Mouse (Mus musculus): ENCODE results near the gene Xxylt1. TPM values are rescaled to one million over a fixed set of nuclear protein-coding genes. Genes with fewer than 3 reads are reported as not detected.

The Xxylt1 gene
- polyA plus RNA-seq, 1 experiment, result 15.3 TPM

- TF ChIP-seq CTCF (IDR thresholded peaks at IDR 0.05; ENCODE audit: borderline replicate concordance, extremely low read depth, insufficient read depth, insufficient read length), result no peak
- TF ChIP-seq POLR2A (IDR thresholded peaks at IDR 0.05; ENCODE audit: borderline replicate concordance, extremely low read depth, insufficient read depth, insufficient read length, poor library complexity, severe bottlenecking), result no peak
- no peak for DNase-seq (ENCODE audit: low read depth)
These were observed 112.7 kb downstream of the Xxylt1 start for GRCm38 (mm10) chr16:30968402-30969151.

GRCm38 (mm10) chr16:30966684-30967083, 114.5 kb downstream of the Xxylt1 start:
- DNase-seq (ENCODE audit: low read depth), result no peak
- TF ChIP-seq CTCF (IDR thresholded peaks at IDR 0.05; ENCODE audit: borderline replicate concordance, extremely low read depth, insufficient read depth, insufficient read length), result no peak
- TF ChIP-seq POLR2A (IDR thresholded peaks at IDR 0.05; ENCODE audit: borderline replicate concordance, extremely low read depth, insufficient read depth, insufficient read length, poor library complexity, severe bottlenecking), result no peak

GRCm38 (mm10) chr16:30964891-30965290, 116.3 kb downstream of the Xxylt1 start:
- TF ChIP-seq CTCF (IDR thresholded peaks at IDR 0.05; ENCODE audit: borderline replicate concordance, extremely low read depth, insufficient read depth, insufficient read length), result no peak
- DNase-seq (ENCODE audit: low read depth), result no peak

GRCm38 (mm10) chr16:30964411-30964810, 116.8 kb downstream of the Xxylt1 start:
- no peak for TF ChIP-seq POLR2A (IDR thresholded peaks at IDR 0.05; ENCODE audit: borderline replicate concordance, extremely low read depth, insufficient read depth, insufficient read length, poor library complexity, severe bottlenecking)
- TF ChIP-seq CTCF (IDR thresholded peaks at IDR 0.05; ENCODE audit: borderline replicate concordance, extremely low read depth, insufficient read depth, insufficient read length), result no peak

GRCm38 (mm10) chr16:30962515-30962914, 118.7 kb downstream of the Xxylt1 start:
- TF ChIP-seq CTCF (IDR thresholded peaks at IDR 0.05; ENCODE audit: borderline replicate concordance, extremely low read depth, insufficient read depth, insufficient read length) (no peak), POLR2A (IDR thresholded peaks at IDR 0.05; ENCODE audit: borderline replicate concordance, extremely low read depth, insufficient read depth, insufficient read length, poor library complexity, severe bottlenecking) (no peak)
- no peak for DNase-seq (ENCODE audit: low read depth)

More at GRCm38 (mm10) chr16:30964411-30964810, 116.8 kb downstream of the Xxylt1 start:
- no peak for DNase-seq (ENCODE audit: low read depth)

GRCm38 (mm10) chr16:30961176-30961575, 120.1 kb downstream of the Xxylt1 start:
- no peak for TF ChIP-seq POLR2A (IDR thresholded peaks at IDR 0.05; ENCODE audit: borderline replicate concordance, extremely low read depth, insufficient read depth, insufficient read length, poor library complexity, severe bottlenecking)
- TF ChIP-seq CTCF (IDR thresholded peaks at IDR 0.05; ENCODE audit: borderline replicate concordance, extremely low read depth, insufficient read depth, insufficient read length), result no peak

GRCm38 (mm10) chr16:30960266-30960665, 121.0 kb downstream of the Xxylt1 start:
- TF ChIP-seq POLR2A (IDR thresholded peaks at IDR 0.05; ENCODE audit: borderline replicate concordance, extremely low read depth, insufficient read depth, insufficient read length, poor library complexity, severe bottlenecking) (no peak), CTCF (IDR thresholded peaks at IDR 0.05; ENCODE audit: borderline replicate concordance, extremely low read depth, insufficient read depth, insufficient read length) (no peak)
- DNase-seq (ENCODE audit: low read depth), result no peak

More at GRCm38 (mm10) chr16:30961176-30961575, 120.1 kb downstream of the Xxylt1 start:
- DNase-seq (ENCODE audit: low read depth), result no peak

- DNase-seq (ENCODE audit: low read depth), result no peak
- TF ChIP-seq POLR2A (IDR thresholded peaks at IDR 0.05; ENCODE audit: borderline replicate concordance, extremely low read depth, insufficient read depth, insufficient read length, poor library complexity, severe bottlenecking) (no peak), CTCF (IDR thresholded peaks at IDR 0.05; ENCODE audit: borderline replicate concordance, extremely low read depth, insufficient read depth, insufficient read length) (no peak)
These were observed 121.5 kb downstream of the Xxylt1 start for GRCm38 (mm10) chr16:30959692-30960091.

- TF ChIP-seq CTCF (IDR thresholded peaks at IDR 0.05; ENCODE audit: borderline replicate concordance, extremely low read depth, insufficient read depth, insufficient read length) (no peak), POLR2A (IDR thresholded peaks at IDR 0.05; ENCODE audit: borderline replicate concordance, extremely low read depth, insufficient read depth, insufficient read length, poor library complexity, severe bottlenecking) (no peak)
- DNase-seq (ENCODE audit: low read depth), result no peak
These were observed 125.1 kb downstream of the Xxylt1 start for GRCm38 (mm10) chr16:30956141-30956540.

- TF ChIP-seq CTCF (IDR thresholded peaks at IDR 0.05; ENCODE audit: borderline replicate concordance, extremely low read depth, insufficient read depth, insufficient read length), result no peak
- no peak for TF ChIP-seq POLR2A (IDR thresholded peaks at IDR 0.05; ENCODE audit: borderline replicate concordance, extremely low read depth, insufficient read depth, insufficient read length, poor library complexity, severe bottlenecking)
- no peak for DNase-seq (ENCODE audit: low read depth)
These were observed 132.6 kb downstream of the Xxylt1 start for GRCm38 (mm10) chr16:30948636-30949035.

- no peak for DNase-seq (ENCODE audit: low read depth)
- TF ChIP-seq POLR2A (IDR thresholded peaks at IDR 0.05; ENCODE audit: borderline replicate concordance, extremely low read depth, insufficient read depth, insufficient read length, poor library complexity, severe bottlenecking), result no peak
- no peak for TF ChIP-seq CTCF (IDR thresholded peaks at IDR 0.05; ENCODE audit: borderline replicate concordance, extremely low read depth, insufficient read depth, insufficient read length)
These were observed 133.0 kb downstream of the Xxylt1 start for GRCm38 (mm10) chr16:30948216-30948615.

GRCm38 (mm10) chr16:30944886-30945285, 136.3 kb downstream of the Xxylt1 start:
- TF ChIP-seq CTCF (IDR thresholded peaks at IDR 0.05; ENCODE audit: borderline replicate concordance, extremely low read depth, insufficient read depth, insufficient read length) (no peak), POLR2A (IDR thresholded peaks at IDR 0.05; ENCODE audit: borderline replicate concordance, extremely low read depth, insufficient read depth, insufficient read length, poor library complexity, severe bottlenecking) (no peak)
- no peak for DNase-seq (ENCODE audit: low read depth)
